Comparison of ENCODE assay signal across 20 mouse cellular contexts in genomic region chr1:86456892-86457581, GRCm38 (mm10). TPM values are rescaled to one million over a fixed set of nuclear protein-coding genes. Genes with fewer than 3 reads are reported as not detected.
A peak's percentile ranks its signal among the peaks of the same experiment; 100 is the strongest.
DNase-seq lines count a peak whose midpoint lies in the region; ATAC-seq lines count a peak whose summit lies in the region.
"Had no signal": no experiment of that assay in that cellular context is flagged by ENCODE, and none has a peak within 500 bp of the region (broad histone marks: within the 10 kb centered on the region; RNA-seq: fewer than 3 reads in every experiment).

No protein-coding gene starts in this region.

- no peaks in the 10 kb centered on the region for H3K27me3 ChIP-seq in intestine, embryonic 14.5 days (replicated peaks; ENCODE audit: control insufficient read depth, insufficient read depth, low read length)
- no peaks in the 10 kb centered on the region for H3K27me3 ChIP-seq in intestine, embryonic 16.5 days (replicated peaks; ENCODE audit: control insufficient read depth, insufficient read depth, low read length)
- H3K27me3 ChIP-seq in limb, embryonic 15.5 days: no peaks in the 10 kb centered on the region
- H3K27me3 ChIP-seq in stomach, embryonic 14.5 days (ENCODE audit: control insufficient read depth, insufficient read depth, low read length): no peaks in the 10 kb centered on the region
- no peaks in the 10 kb centered on the region for H3K27me3 ChIP-seq in neural tube, embryonic 15.5 days (replicated peaks)
- H3K27me3 ChIP-seq in kidney, embryonic 14.5 days (ENCODE audit: control insufficient read depth, insufficient read depth, low read length): no peaks in the 10 kb centered on the region
- no peaks in the 10 kb centered on the region for H3K27me3 ChIP-seq in heart, embryonic 12.5 days (replicated peaks)
- H3K27me3 ChIP-seq: megakaryocyte, embryonic 14.5 days had no signal

- no peaks in the 10 kb centered on the region for H3K4me1 ChIP-seq in intestine, embryonic 14.5 days (replicated peaks; ENCODE audit: control insufficient read depth, insufficient read depth, low read length)
- 0 out of 2 replicates have a peak, but pooled peaks cover 4% of the 10 kb centered on the region for H3K4me1 ChIP-seq in intestine, embryonic 16.5 days (ENCODE audit: control insufficient read depth, insufficient read depth, low read length)
- 0 out of 2 replicates have a peak, but pooled peaks cover 3% of the 10 kb centered on the region for H3K4me1 ChIP-seq in limb, embryonic 15.5 days
- H3K4me1 ChIP-seq in stomach, embryonic 14.5 days (ENCODE audit: control insufficient read depth, insufficient read depth, low read length): peaks cover 3% of the 10 kb centered on the region; the same call in 1 of the 2 replicates
- H3K4me1 ChIP-seq in neural tube, embryonic 15.5 days: no peaks in the 10 kb centered on the region
- no peaks in the 10 kb centered on the region for H3K4me1 ChIP-seq in kidney, embryonic 14.5 days (ENCODE audit: control insufficient read depth, insufficient read depth, low read length)
- no peaks in the 10 kb centered on the region for H3K4me1 ChIP-seq in heart, embryonic 12.5 days (replicated peaks)

- no peak for DNase-seq in intestine, embryonic 14.5 days (ENCODE audit: low spot score)
- DNase-seq: adrenal gland, postnatal 14 days; cerebellum, adult 9-10 months; gastrocnemius, postnatal 10 days; heart, postnatal 14 days; lung, embryonic 14.5 days had no signal

- H3K4me3 ChIP-seq in intestine, embryonic 14.5 days (ENCODE audit: low read depth, low read length): no peak overlapping the region
- no peak overlapping the region for H3K4me3 ChIP-seq in intestine, embryonic 16.5 days (ENCODE audit: low read length)
- H3K4me3 ChIP-seq in limb, embryonic 15.5 days: no peak overlapping the region
- no peak overlapping the region for H3K4me3 ChIP-seq in stomach, embryonic 14.5 days (ENCODE audit: low read depth, low read length)
- H3K4me3 ChIP-seq in neural tube, embryonic 15.5 days (replicated peaks): no peak overlapping the region
- H3K4me3 ChIP-seq in kidney, embryonic 14.5 days (ENCODE audit: low read length): no peak overlapping the region
- H3K4me3 ChIP-seq in heart, embryonic 12.5 days: no peak overlapping the region
- H3K4me3 ChIP-seq: megakaryocyte, embryonic 14.5 days had no signal

- no peaks in the 10 kb centered on the region for H3K36me3 ChIP-seq in intestine, embryonic 14.5 days (ENCODE audit: control insufficient read depth, insufficient read depth, low read length)
- H3K36me3 ChIP-seq in intestine, embryonic 16.5 days (ENCODE audit: control insufficient read depth, insufficient read depth, low read length): no peaks in the 10 kb centered on the region
- no peaks in the 10 kb centered on the region for H3K36me3 ChIP-seq in limb, embryonic 15.5 days
- no peaks in the 10 kb centered on the region for H3K36me3 ChIP-seq in stomach, embryonic 14.5 days (ENCODE audit: control insufficient read depth, insufficient read depth, low read length)
- no peaks in the 10 kb centered on the region for H3K36me3 ChIP-seq in neural tube, embryonic 15.5 days
- H3K36me3 ChIP-seq in kidney, embryonic 14.5 days (ENCODE audit: control insufficient read depth, insufficient read depth, low read length): no peaks in the 10 kb centered on the region
- no peaks in the 10 kb centered on the region for H3K36me3 ChIP-seq in heart, embryonic 12.5 days
- H3K36me3 ChIP-seq: G1E had no signal

- WGBS in intestine, embryonic 14.5 days: 53% methylated on average over 13 of the region's 13 CpGs
- 52% methylated on average over 13 of the region's 13 CpGs for WGBS in intestine, embryonic 16.5 days
- WGBS in limb, embryonic 15.5 days: 46% methylated on average over 13 of the region's 13 CpGs
- WGBS in stomach, embryonic 14.5 days: 50% methylated on average over 13 of the region's 13 CpGs
- WGBS in neural tube, embryonic 15.5 days: 66% methylated on average over 13 of the region's 13 CpGs
- 66% methylated on average over 13 of the region's 13 CpGs for WGBS in kidney, embryonic 14.5 days
- 65% methylated on average over 13 of the region's 13 CpGs for WGBS in heart, embryonic 12.5 days

- H3K27ac ChIP-seq in intestine, embryonic 14.5 days (ENCODE audit: low read depth): no peak overlapping the region
- no peak overlapping the region for H3K27ac ChIP-seq in intestine, embryonic 16.5 days (ENCODE audit: low read length)
- peak overlapping the region; percentile 65 for H3K27ac ChIP-seq in limb, embryonic 15.5 days
- 0 out of 2 replicates have a peak overlapping the region, but pooled peaks have one; percentile 27 for H3K27ac ChIP-seq in stomach, embryonic 14.5 days (ENCODE audit: low read length)
- H3K27ac ChIP-seq in neural tube, embryonic 15.5 days (replicated peaks): no peak overlapping the region
- H3K27ac ChIP-seq in kidney, embryonic 14.5 days (ENCODE audit: low read depth, low read length): no peak overlapping the region
- no peak overlapping the region for H3K27ac ChIP-seq in heart, embryonic 12.5 days (ENCODE audit: poor library complexity, severe bottlenecking)
- H3K27ac ChIP-seq: kidney, postnatal 0 days had no signal

- ATAC-seq in intestine, embryonic 14.5 days (replicated peaks; ENCODE audit: low FRiP score, low TSS enrichment, low read depth): 0 out of 2 replicates have a peak, but pooled peaks have one; percentile 8
- no peak for ATAC-seq in intestine, embryonic 16.5 days
- ATAC-seq in common myeloid progenitor, adult 5-6 weeks (replicated peaks; ENCODE audit: low read depth, poor library complexity, severe bottlenecking): peak; percentile 62
- ATAC-seq in limb, embryonic 15.5 days (ENCODE audit: insufficient number of reproducible peaks, low FRiP score, low TSS enrichment, low read depth): no peak
- ATAC-seq in stomach, embryonic 14.5 days (ENCODE audit: insufficient number of reproducible peaks, insufficient read depth, low FRiP score, low read depth): no peak
- no peak for ATAC-seq in neural tube, embryonic 15.5 days (ENCODE audit: low FRiP score)
- ATAC-seq in kidney, embryonic 14.5 days (ENCODE audit: low FRiP score, low TSS enrichment): no peak
- ATAC-seq in heart, embryonic 12.5 days (ENCODE audit: insufficient number of reproducible peaks, low FRiP score): no peak

- no peak overlapping the region for H3K4me2 ChIP-seq in intestine, embryonic 14.5 days (ENCODE audit: low read length)
- H3K4me2 ChIP-seq in intestine, embryonic 16.5 days (ENCODE audit: low read depth, low read length): no peak overlapping the region
- no peak overlapping the region for H3K4me2 ChIP-seq in limb, embryonic 15.5 days
- H3K4me2 ChIP-seq in stomach, embryonic 14.5 days (replicated peaks; ENCODE audit: low read depth, low read length): no peak overlapping the region
- no peak overlapping the region for H3K4me2 ChIP-seq in neural tube, embryonic 15.5 days
- no peak overlapping the region for H3K4me2 ChIP-seq in kidney, embryonic 14.5 days (replicated peaks; ENCODE audit: low read depth, low read length)
- no peak overlapping the region for H3K4me2 ChIP-seq in heart, embryonic 12.5 days
- H3K4me2 ChIP-seq: lung, embryonic 14.5 days had no signal

- H3K9ac ChIP-seq in intestine, embryonic 14.5 days (ENCODE audit: low read length): no peak overlapping the region
- no peak overlapping the region for H3K9ac ChIP-seq in intestine, embryonic 16.5 days (ENCODE audit: low read depth, low read length)
- H3K9ac ChIP-seq in limb, embryonic 15.5 days: no peak overlapping the region
- H3K9ac ChIP-seq in stomach, embryonic 14.5 days (replicated peaks; ENCODE audit: low read depth, low read length): no peak overlapping the region
- H3K9ac ChIP-seq in neural tube, embryonic 15.5 days (replicated peaks): no peak overlapping the region
- H3K9ac ChIP-seq in kidney, embryonic 14.5 days (ENCODE audit: low read depth, low read length): no peak overlapping the region
- no peak overlapping the region for H3K9ac ChIP-seq in heart, embryonic 12.5 days
- H3K9ac ChIP-seq: lung, embryonic 14.5 days had no signal

- H3K9me3 ChIP-seq in intestine, embryonic 14.5 days (ENCODE audit: control insufficient read depth, low read length): no peaks in the 10 kb centered on the region
- H3K9me3 ChIP-seq in intestine, embryonic 16.5 days (ENCODE audit: control insufficient read depth, low read length): no peaks in the 10 kb centered on the region
- no peaks in the 10 kb centered on the region for H3K9me3 ChIP-seq in limb, embryonic 15.5 days
- H3K9me3 ChIP-seq in stomach, embryonic 14.5 days (ENCODE audit: control insufficient read depth, low read depth, low read length): no peaks in the 10 kb centered on the region
- no peaks in the 10 kb centered on the region for H3K9me3 ChIP-seq in neural tube, embryonic 15.5 days (replicated peaks)
- H3K9me3 ChIP-seq in kidney, embryonic 14.5 days (ENCODE audit: control insufficient read depth, low read length): no peaks in the 10 kb centered on the region
- H3K9me3 ChIP-seq in heart, embryonic 12.5 days (replicated peaks): no peaks in the 10 kb centered on the region
- H3K9me3 ChIP-seq: G1E had no signal

RNA-seq across cellular contexts. Expression of gene Tex44, which starts 30.9 kb away (rescaled TPM):
- polyA plus RNA-seq in intestine, embryonic 14.5 days (2014; fragmentation: Nextera tagmentation; extraction: Ambion mirVana): not detected in 2 replicates
- not detected in 2 replicates for polyA plus RNA-seq in intestine, embryonic 16.5 days (2015; fragmentation: Nextera tagmentation; extraction: Ambion mirVana)
- not detected in 2 replicates for total RNA-seq in common myeloid progenitor, adult 5-6 weeks (2017)
- polyA plus RNA-seq in limb, embryonic 15.5 days (2015; fragmentation: Nextera tagmentation; extraction: Ambion mirVana): not detected in 2 replicates
- polyA plus RNA-seq in stomach, embryonic 14.5 days (2014; fragmentation: Nextera tagmentation; extraction: Ambion mirVana): not detected in 2 replicates
- polyA plus RNA-seq in neural tube, embryonic 15.5 days (2015; fragmentation: Nextera tagmentation; extraction: Ambion mirVana): not detected in 2 replicates
- polyA plus RNA-seq in kidney, embryonic 14.5 days (2014; fragmentation: Nextera tagmentation; extraction: Ambion mirVana): not detected in 2 replicates
- polyA plus RNA-seq in heart, embryonic 12.5 days (2016; fragmentation: Nextera tagmentation; extraction: Ambion mirVana): not detected in 2 replicates
- total RNA-seq: adrenal gland, postnatal 14 days; gastrocnemius, postnatal 10 days; heart, adult 8-10 months; heart, postnatal 14 days; layer of hippocampus, adult 8-10 months; left cerebral cortex, adult 8-10 months had no signal
- polyA plus RNA-seq: G1E; kidney, postnatal 0 days; lung, embryonic 14.5 days; neural tube, embryonic 14.5 days had no signal

RNA-seq across cellular contexts. Expression of gene Nmur1, which starts 31.0 kb away (rescaled TPM):
- not detected in 2 replicates for polyA plus RNA-seq in intestine, embryonic 14.5 days (2014; fragmentation: Nextera tagmentation; extraction: Ambion mirVana)
- 0.46 and 0.88 TPM in 2 replicates for polyA plus RNA-seq in intestine, embryonic 16.5 days (2015; fragmentation: Nextera tagmentation; extraction: Ambion mirVana)
- total RNA-seq in common myeloid progenitor, adult 5-6 weeks (2017): not detected in 2 replicates
- not detected in 2 replicates for polyA plus RNA-seq in limb, embryonic 15.5 days (2015; fragmentation: Nextera tagmentation; extraction: Ambion mirVana)
- not detected in 2 replicates for polyA plus RNA-seq in stomach, embryonic 14.5 days (2014; fragmentation: Nextera tagmentation; extraction: Ambion mirVana)
- 0.13 TPM in 1 of 2 replicates, not detected in the other for polyA plus RNA-seq in neural tube, embryonic 15.5 days (2015; fragmentation: Nextera tagmentation; extraction: Ambion mirVana)
- not detected in 2 replicates for polyA plus RNA-seq in kidney, embryonic 14.5 days (2014; fragmentation: Nextera tagmentation; extraction: Ambion mirVana)
- polyA plus RNA-seq in heart, embryonic 12.5 days (2016; fragmentation: Nextera tagmentation; extraction: Ambion mirVana): not detected in 2 replicates
- total RNA-seq: adrenal gland, postnatal 14 days; G1E; gastrocnemius, postnatal 10 days; heart, adult 8-10 months; heart, postnatal 14 days; layer of hippocampus, adult 8-10 months had no signal
- polyA plus RNA-seq: G1E; kidney, postnatal 0 days; lung, embryonic 14.5 days; neural tube, embryonic 14.5 days had no signal

Comparison
In these comparisons a context has a peak if more than half of its experiments do, and no peak if none do; other contexts are left out.
1. ATAC-seq: peak in intestine, embryonic 14.5 days (single experiment) and common myeloid progenitor, adult 5-6 weeks (single experiment); none in intestine, embryonic 16.5 days (single experiment), limb, embryonic 15.5 days (single experiment), stomach, embryonic 14.5 days (single experiment), neural tube, embryonic 15.5 days (single experiment), kidney, embryonic 14.5 days (single experiment) and heart, embryonic 12.5 days (single experiment).
2. H3K27ac ChIP-seq: peak in limb, embryonic 15.5 days (single experiment) and stomach, embryonic 14.5 days (single experiment); none in intestine, embryonic 14.5 days (single experiment), intestine, embryonic 16.5 days (single experiment), neural tube, embryonic 15.5 days (single experiment), kidney, embryonic 14.5 days (single experiment) and heart, embryonic 12.5 days (single experiment).